Mouse (Mus musculus): ENCODE results near the gene Haus4.

DNA sequence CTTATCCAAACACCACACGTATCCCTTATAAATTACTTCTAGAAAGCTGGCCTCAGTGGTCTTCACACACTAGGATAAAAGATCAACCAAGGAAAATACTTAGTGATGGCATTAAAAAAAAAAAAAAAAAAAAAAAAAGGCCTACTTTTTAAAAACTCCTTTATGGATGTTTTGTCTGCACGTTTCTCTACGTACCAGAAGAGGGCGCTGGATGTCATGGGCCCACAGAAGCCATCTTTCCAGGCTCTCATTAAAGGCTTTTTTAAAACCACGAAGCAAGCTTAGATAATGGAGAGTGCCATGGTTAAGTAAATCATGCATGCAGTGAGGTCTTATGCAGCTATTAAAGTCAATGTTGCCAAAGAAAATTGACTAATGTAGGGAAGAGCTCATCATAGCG, 30.8 kb downstream of the Haus4 start:
- TF ChIP-seq ZNF384 (IDR thresholded peaks at IDR 0.05; ENCODE audit: low read depth, low read length) (peak; percentile 89), CHD2 (IDR thresholded peaks at IDR 0.05; ENCODE audit: low read depth, low read length) (no peak), HCFC1 (IDR thresholded peaks at IDR 0.05; ENCODE audit: borderline replicate concordance, insufficient read depth, low read length) (no peak), MAFK (IDR thresholded peaks at IDR 0.05; ENCODE audit: insufficient read depth, low read depth, low read length) (no peak), ZC3H11A (IDR thresholded peaks at IDR 0.05; ENCODE audit: borderline replicate concordance, low read depth, low read length) (peak; percentile 28; the same call in 1 of the 2 replicates)

All from ES-E14 (cell line).